Mouse (Mus musculus): ENCODE measurements at regions not wholly inside any gene's neighbourhood (a gene's known extent, or its start where the extent isn't known, plus 50 kb on each side); places are given as distances from the start of the nearest gene placed in this dataset.

DNA sequence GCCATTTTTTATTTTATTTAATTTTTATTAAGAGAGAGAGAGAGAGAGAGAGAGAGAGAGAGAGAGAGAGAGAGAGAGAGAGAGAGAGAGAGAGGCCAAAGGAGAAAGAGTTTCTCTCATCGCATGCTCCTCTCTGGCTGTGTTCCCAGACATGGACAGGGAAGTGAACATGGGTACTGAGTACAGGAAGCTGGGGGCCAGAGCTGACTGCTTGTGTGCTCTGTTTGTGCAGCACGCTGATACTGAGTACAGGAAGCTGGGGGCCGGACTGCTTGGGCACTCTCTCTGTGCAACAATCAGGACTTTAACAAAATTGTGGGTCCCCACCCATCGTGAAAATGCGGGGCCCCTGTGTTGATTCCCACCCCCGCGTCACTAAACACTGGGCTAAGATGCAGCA lies 130.2 kb downstream of the Gm26897 start:
- TF ChIP-seq GATA1 (IDR thresholded peaks at IDR 0.05; ENCODE audit: low read length) (no peak), TAL1 (IDR thresholded peaks at IDR 0.05; ENCODE audit: low read length) (no peak)

Data from erythroblast, embryonic 14.5 days (primary cell).